Mouse (Mus musculus) liver, embryonic 13.5 days (tissue): ENCODE data around the gene Trmt1. TPM values are rescaled to one million over a fixed set of nuclear protein-coding genes. Genes with fewer than 3 reads are reported as not detected.
A peak's percentile ranks its signal among the peaks of the same experiment; 100 is the strongest.

Experiments
- ATAC-seq: fragments of 200-750 bp; cut with Nextera tagmentation; 2 replicates; pipeline ENCODE4 v1.8.0; 2017; ENCODE audit warnings: low read depth, mild to moderate bottlenecking, moderate number of reproducible peaks, moderate library complexity
- DNase-seq: peaks from one replicate; pipeline ENCODE4 v3.0.0; 2022
- H3K27ac ChIP-seq: fragments of 300-500 bp; sonication (generic); 2 replicates; pipeline ENCODE4 v1.5.1; 2015; ENCODE audit warnings: moderate library complexity, mild to moderate bottlenecking, inconsistent platforms
- H3K27me3 ChIP-seq: fragments of 300-500 bp; sonication (generic); 2 replicates; pipeline ENCODE4 v1.6.1; 2015; ENCODE audit warnings: mild to moderate bottlenecking, inconsistent platforms
- H3K36me3 ChIP-seq: fragments of 300-500 bp; sonication (generic); 2 replicates; pipeline ENCODE4 v1.6.1; 2015; ENCODE audit warnings: mild to moderate bottlenecking, inconsistent platforms
- H3K4me1 ChIP-seq: fragments of 300-500 bp; sonication (generic); replicated peaks from 2 replicates; pipeline ENCODE4 v1.6.1; 2015; ENCODE audit warnings: inconsistent platforms
- H3K4me2 ChIP-seq: fragments of 300-500 bp; sonication (generic); 2 replicates; pipeline ENCODE4 v1.6.1; 2015; ENCODE audit warnings: inconsistent platforms, mild to moderate bottlenecking, moderate library complexity
- H3K4me3 ChIP-seq: fragments of 300-500 bp; sonication (generic); replicated peaks from 2 replicates; pipeline ENCODE4 v1.5.1; 2015; ENCODE audit warnings: mild to moderate bottlenecking, inconsistent platforms
- H3K9ac ChIP-seq: fragments of 300-500 bp; sonication (generic); 2 replicates; pipeline ENCODE4 v1.6.1; 2015; ENCODE audit warnings: mild to moderate bottlenecking, inconsistent platforms
- H3K9me3 ChIP-seq: fragments of 300-500 bp; sonication (generic); replicated peaks from 2 replicates; pipeline ENCODE4 v1.6.1; 2016; ENCODE audit warnings: inconsistent platforms
- WGBS: fragments of 180-500 bp; shearing (Covaris S2); methylation state at CpG from one replicate; pipeline ENCODE4 v1.1.7; 2015; ENCODE audit not compliant: insufficient replicate concordance; 5-methylcytosine and 5-hydroxymethylcytosine counted together
- polyA plus RNA-seq: library from polyadenylated mRNA; unstranded; fragments of >200 nt; fragmentation: Nextera tagmentation; extraction: Ambion mirVana; gene quantifications from 2 replicates; pipeline ENCODE4 v1.2.1, GENCODE M21; 2015

Gene Trmt1
- polyA plus RNA-seq, 1 experiment from 2014 or later: 45.9 TPM

GRCm38 (mm10) chr8:84704356-84704755 lies 18.2 kb downstream of the Trmt1 start:
- Histone ChIP-seq H3K27me3 (peaks cover 26% of the 10 kb centered on the region), H3K9ac (peak overlapping the region; percentile 98), H3K9me3 (no peaks in the 10 kb centered on the region), H3K4me2 (peak overlapping the region; percentile 95), H3K4me1 (peaks cover 83% of the 10 kb centered on the region), H3K4me3 (peak overlapping the region; percentile 88), H3K36me3 (peaks cover 25% of the 10 kb centered on the region), H3K27ac (peak overlapping the region; percentile 98)
- WGBS: 1% methylated on average over 16 of the region's 16 CpGs
- ATAC-seq (peak; percentile 26), DNase-seq (peak; percentile 84)

- WGBS: under 1% methylated on average over 61 of the region's 61 CpGs
- Histone ChIP-seq H3K9ac (peak overlapping the region; percentile 98), H3K4me1 (peaks cover 79% of the 10 kb centered on the region), H3K9me3 (no peaks in the 10 kb centered on the region), H3K4me3 (peak overlapping the region; percentile 88), H3K27me3 (peaks cover 26% of the 10 kb centered on the region), H3K27ac (peak overlapping the region; percentile 98), H3K36me3 (peaks cover 22% of the 10 kb centered on the region), H3K4me2 (peak overlapping the region; percentile 95)
- 0 out of 2 replicates have a peak, but pooled peaks have one; percentile 6 for ATAC-seq
- DNase-seq: peak; percentile 73
Observed at GRCm38 (mm10) chr8:84704867-84705831, 19.0 kb downstream of the Trmt1 start.

- Histone ChIP-seq H3K4me1 (peaks cover 71% of the 10 kb centered on the region), H3K27me3 (peaks cover 27% of the 10 kb centered on the region)
Observed at GRCm38 (mm10) chr8:84705960-84706359, 19.9 kb downstream of the Trmt1 start.

GRCm38 (mm10) chr8:84706610-84707266 lies 20.6 kb downstream of the Trmt1 start:
- DNase-seq: peak; percentile 48
- H3K27me3 ChIP-seq: peaks cover 35% of the 10 kb centered on the region
- no peak for ATAC-seq

More at GRCm38 (mm10) chr8:84705960-84706359, 19.9 kb downstream of the Trmt1 start:
- DNase-seq (no peak), ATAC-seq (no peak)
- peak overlapping the region; percentile 98 for H3K27ac ChIP-seq
- under 1% methylated on average over 12 of the region's 12 CpGs for WGBS
- peak overlapping the region; percentile 95 for H3K4me2 ChIP-seq
- peak overlapping the region; percentile 98 for H3K9ac ChIP-seq
- peak overlapping the region; percentile 88 for H3K4me3 ChIP-seq
- H3K9me3 ChIP-seq: no peaks in the 10 kb centered on the region
- peaks cover 22% of the 10 kb centered on the region for H3K36me3 ChIP-seq

GRCm38 (mm10) chr8:84707267-84707883 lies 21.3 kb downstream of the Trmt1 start:
- H3K27ac ChIP-seq: peak overlapping the region; percentile 98
- DNase-seq: peak; percentile 81
- H3K36me3 ChIP-seq: peaks cover 21% of the 10 kb centered on the region
- peaks cover 42% of the 10 kb centered on the region for H3K27me3 ChIP-seq
- peak overlapping the region; percentile 98 for H3K9ac ChIP-seq
- 4% methylated on average over 22 of the region's 22 CpGs for WGBS
- peak overlapping the region; percentile 95 for H3K4me2 ChIP-seq
- H3K4me1 ChIP-seq: peaks cover 77% of the 10 kb centered on the region
- ATAC-seq: peak; percentile 33
- no peaks in the 10 kb centered on the region for H3K9me3 ChIP-seq
- peak overlapping the region; percentile 88 for H3K4me3 ChIP-seq

More at GRCm38 (mm10) chr8:84706610-84707266, 20.6 kb downstream of the Trmt1 start:
- Histone ChIP-seq H3K27ac (peak overlapping the region; percentile 98), H3K36me3 (peaks cover 22% of the 10 kb centered on the region), H3K4me1 (peaks cover 70% of the 10 kb centered on the region), H3K9me3 (no peaks in the 10 kb centered on the region), H3K4me2 (peak overlapping the region; percentile 95), H3K4me3 (peak overlapping the region; percentile 88), H3K9ac (peak overlapping the region; percentile 98)
- under 1% methylated on average over 43 of the region's 45 CpGs for WGBS

GRCm38 (mm10) chr8:84708071-84708541 lies 22.0 kb downstream of the Trmt1 start:
- Histone ChIP-seq H3K4me3 (peak overlapping the region; percentile 88), H3K9ac (peak overlapping the region; percentile 98), H3K36me3 (peaks cover 14% of the 10 kb centered on the region), H3K4me1 (peaks cover 81% of the 10 kb centered on the region), H3K27ac (peak overlapping the region; percentile 98), H3K27me3 (peaks cover 44% of the 10 kb centered on the region), H3K9me3 (no peaks in the 10 kb centered on the region), H3K4me2 (peak overlapping the region; percentile 95)
- no peak for ATAC-seq
- WGBS: 6% methylated on average over 15 of the region's 15 CpGs
- DNase-seq: no peak

GRCm38 (mm10) chr8:84708774-84709475 lies 22.8 kb downstream of the Trmt1 start:
- ATAC-seq (peak; percentile 41), DNase-seq (peak; percentile 82)
- H3K36me3 ChIP-seq: peaks cover 5% of the 10 kb centered on the region
- H3K27ac ChIP-seq: 0 out of 2 replicates have a peak overlapping the region, but pooled peaks have one; percentile 66
- peak overlapping the region; percentile 98; the same call in 1 of the 2 replicates for H3K9ac ChIP-seq
- H3K9me3 ChIP-seq: no peaks in the 10 kb centered on the region
- H3K4me2 ChIP-seq: peak overlapping the region; percentile 95
- H3K4me3 ChIP-seq: no peak overlapping the region
- peaks cover 80% of the 10 kb centered on the region for H3K4me1 ChIP-seq
- 17% methylated on average over 12 of the region's 12 CpGs for WGBS
- peaks cover 52% of the 10 kb centered on the region for H3K27me3 ChIP-seq

- Histone ChIP-seq H3K27me3 (peaks cover 62% of the 10 kb centered on the region), H3K9me3 (no peaks in the 10 kb centered on the region), H3K36me3 (no peaks in the 10 kb centered on the region), H3K4me2 (no peak overlapping the region), H3K4me3 (no peak overlapping the region), H3K27ac (peak overlapping the region; percentile 66), H3K4me1 (peaks cover 78% of the 10 kb centered on the region), H3K9ac (no peak overlapping the region)
- WGBS: 89% methylated on average over 1 of the region's 1 CpGs
- no peak for ATAC-seq
- no peak for DNase-seq
Observed at GRCm38 (mm10) chr8:84709931-84710330, 23.8 kb downstream of the Trmt1 start.

GRCm38 (mm10) chr8:84711312-84711711 lies 25.2 kb downstream of the Trmt1 start:
- H3K27me3 ChIP-seq: peaks cover 65% of the 10 kb centered on the region
- 76% methylated on average over 3 of the region's 3 CpGs for WGBS
- H3K27ac ChIP-seq: peak overlapping the region; percentile 58; the same call in 1 of the 2 replicates

More at GRCm38 (mm10) chr8:84711312-84711711, 25.2 kb downstream of the Trmt1 start:
- DNase-seq (no peak), ATAC-seq (no peak)
- Histone ChIP-seq H3K4me3 (no peak overlapping the region), H3K36me3 (no peaks in the 10 kb centered on the region), H3K4me1 (peaks cover 72% of the 10 kb centered on the region), H3K4me2 (no peak overlapping the region), H3K9ac (0 out of 2 replicates have a peak overlapping the region, but pooled peaks have one; percentile 23), H3K9me3 (no peaks in the 10 kb centered on the region)
